Mouse (Mus musculus) CH12.LX (cell line): ENCODE measurements around the gene 4930539E08Rik. TPM values are rescaled to one million over a fixed set of nuclear protein-coding genes. Genes with fewer than 3 reads are reported as not detected.

Experiments used
- DNase-seq: peaks from one replicate; pipeline ENCODE4 v3.0.0-alpha.2; 2013; ENCODE audit errors: extremely low read depth
- H3K27ac ChIP-seq: 2 replicates; pipeline ENCODE4 v1.5.1; 2012; ENCODE audit warnings: low read depth, mild to moderate bottlenecking, control low read depth, moderate library complexity; ENCODE audit not compliant: insufficient read depth
- H3K27me3 ChIP-seq: replicated peaks from 2 replicates; pipeline ENCODE3; 2012; ENCODE audit warnings: inconsistent platforms
- H3K36me3 ChIP-seq, 2 experiments: replicated peaks in 1 of 2; 2 replicates each; pipeline versions ENCODE3 to v1.6.1; 2012; ENCODE audit warnings: inconsistent platforms in 1 of 2, low read length in 1 of 2, mild to moderate bottlenecking in 1 of 2, mixed read lengths in 1 of 2, moderate library complexity in 1 of 2; ENCODE audit not compliant: control insufficient read depth in 1 of 2, insufficient read depth in 1 of 2
- H3K4me1 ChIP-seq, 2 experiments: 2 replicates each; pipeline ENCODE4 v1.6.1; 2012; ENCODE audit warnings: inconsistent platforms in 1 of 2, moderate library complexity in 1 of 2; ENCODE audit not compliant: insufficient read depth in 2 of 2, control insufficient read depth in 1 of 2
- H3K4me2 ChIP-seq: 2 replicates; pipeline ENCODE4 v1.6.1; 2012; ENCODE audit warnings: low read depth, mild to moderate bottlenecking, control low read depth; ENCODE audit not compliant: poor library complexity, insufficient read depth, severe bottlenecking
- H3K4me3 ChIP-seq, 3 experiments: fragments of 150-350 bp in 1 of 3; sonication (generic) in 1 of 3; replicated peaks in 1 of 3; 2 replicates each; pipeline versions ENCODE3 to v1.5.1; 2011 to 2012; ENCODE audit warnings: low read depth in 2 of 3, low read length in 2 of 3, mild to moderate bottlenecking in 2 of 3, moderate library complexity in 2 of 3, control low read depth in 1 of 3, improper control_type of control experiment in 1 of 3, inconsistent platforms in 1 of 3, mixed read lengths in 1 of 3; ENCODE audit not compliant: poor library complexity in 1 of 3
- H3K79me2 ChIP-seq: replicated peaks from 2 replicates; pipeline ENCODE4 v1.6.1; 2012; ENCODE audit warnings: mild to moderate bottlenecking, moderate library complexity; ENCODE audit not compliant: control insufficient read depth, poor library complexity, insufficient read depth, severe bottlenecking; ENCODE audit errors: extremely low read depth
- H3K9ac ChIP-seq: 2 replicates; pipeline ENCODE4 v1.6.1; 2012; ENCODE audit warnings: low read depth, mild to moderate bottlenecking, control low read depth, moderate library complexity; ENCODE audit not compliant: insufficient read depth
- H3K9me3 ChIP-seq: replicated peaks from 2 replicates; pipeline ENCODE3; 2012; ENCODE audit warnings: low read length, inconsistent platforms, mixed read lengths
- CHD1 ChIP-seq: IDR thresholded peaks from 2 replicates; pipeline ENCODE4 v1.6.1; 2012; ENCODE audit warnings: low read depth, low read length, improper control_type of control experiment, inconsistent platforms
- ELF1 ChIP-seq: IDR thresholded peaks from 2 replicates; pipeline ENCODE4 v1.6.1; 2014; ENCODE audit warnings: low read depth, mild to moderate bottlenecking, inconsistent platforms, low read length, improper control_type of control experiment
- EP300 ChIP-seq: IDR thresholded peaks from 2 replicates; pipeline ENCODE4 v1.6.1; 2011; ENCODE audit warnings: low read length, improper control_type of control experiment
- GABPA ChIP-seq: IDR thresholded peaks from 2 replicates; pipeline ENCODE4 v1.6.1; 2012; ENCODE audit warnings: low read depth, low read length, improper control_type of control experiment, inconsistent platforms; ENCODE audit not compliant: insufficient replicate concordance
- IRF4 ChIP-seq: IDR thresholded peaks from 2 replicates; pipeline ENCODE4 v1.6.1; 2014; ENCODE audit warnings: low read depth, mild to moderate bottlenecking, inconsistent platforms, low read length, improper control_type of control experiment
- JUN ChIP-seq: IDR thresholded peaks from 2 replicates; pipeline ENCODE4 v1.6.1; 2011; ENCODE audit warnings: low read depth, mild to moderate bottlenecking, low read length, improper control_type of control experiment, moderate library complexity; ENCODE audit not compliant: insufficient read depth
- JUND ChIP-seq: conservative IDR thresholded peaks from 2 replicates; pipeline ENCODE4 v1.6.1; 2011; ENCODE audit warnings: low read depth, low read length, improper control_type of control experiment
- MAFK ChIP-seq: IDR thresholded peaks from 2 replicates; pipeline ENCODE4 v1.6.1; 2011; ENCODE audit warnings: low read length, improper control_type of control experiment; ENCODE audit not compliant: insufficient replicate concordance
- MAX ChIP-seq: IDR thresholded peaks from 2 replicates; pipeline ENCODE4 v1.6.1; 2011; ENCODE audit warnings: low read length, improper control_type of control experiment
- MAZ ChIP-seq: IDR thresholded peaks from 2 replicates; pipeline ENCODE4 v1.6.1; 2012; ENCODE audit warnings: low read depth, mild to moderate bottlenecking, inconsistent platforms, low read length, improper control_type of control experiment, moderate library complexity
- MXI1 ChIP-seq: IDR thresholded peaks from 2 replicates; pipeline ENCODE4 v1.6.1; 2011; ENCODE audit warnings: mild to moderate bottlenecking, low read depth, low read length, improper control_type of control experiment
- MYC ChIP-seq: IDR thresholded peaks from 2 replicates; pipeline ENCODE4 v1.6.1; 2011; ENCODE audit warnings: low read depth, mild to moderate bottlenecking, improper control_type of control experiment, low read length
- PAX5 ChIP-seq: IDR thresholded peaks from 2 replicates; pipeline ENCODE4 v1.6.1; 2012; ENCODE audit warnings: low read length, inconsistent platforms, mixed read lengths
- POLR2A ChIP-seq: IDR thresholded peaks from 2 replicates; pipeline ENCODE4 v1.6.1; 2011; ENCODE audit warnings: low read depth, mild to moderate bottlenecking, improper control_type of control experiment, low read length
- POLR2AphosphoS2 ChIP-seq: IDR thresholded peaks from 2 replicates; pipeline ENCODE4 v1.6.1; 2011; ENCODE audit warnings: low read depth, low read length, improper control_type of control experiment
- RCOR1 ChIP-seq: conservative IDR thresholded peaks from 2 replicates; pipeline ENCODE4 v1.6.1; 2012; ENCODE audit warnings: low read depth, mild to moderate bottlenecking, inconsistent platforms, low read length, improper control_type of control experiment
- SIN3A ChIP-seq: IDR thresholded peaks from 2 replicates; pipeline ENCODE4 v1.6.1; 2012; ENCODE audit warnings: low read length, improper control_type of control experiment, inconsistent platforms
- SMC3 ChIP-seq: IDR thresholded peaks from 2 replicates; pipeline ENCODE4 v1.6.1; 2011; ENCODE audit warnings: low read depth, low read length, improper control_type of control experiment
- USF2 ChIP-seq: conservative IDR thresholded peaks from 2 replicates; pipeline ENCODE4 v1.6.1; 2011; ENCODE audit warnings: low read depth, low read length, improper control_type of control experiment
- ZKSCAN1 ChIP-seq: IDR thresholded peaks from 2 replicates; pipeline ENCODE4 v1.6.1; 2012; ENCODE audit warnings: low read depth, inconsistent platforms, low read length, improper control_type of control experiment, borderline replicate concordance
- ZMIZ1 ChIP-seq: IDR thresholded peaks from 2 replicates; pipeline ENCODE4 v1.6.1; 2012; ENCODE audit warnings: low read depth, mild to moderate bottlenecking, inconsistent platforms, low read length, improper control_type of control experiment
- dilution Hi-C: fragments of 300-500 bp; cut with MboI; formaldehyde crosslinking; loops from 2 replicates; pipeline ENCODE4 v1.14.3; 2020; ENCODE audit warnings: low sequenced_read_pairs; ENCODE audit not compliant: extremely low pct_unique_long_range_greater_than_20kb, extremely low pct_ligation_motif_present
- in situ Hi-C: fragments of 300-500 bp; cut with MboI; formaldehyde crosslinking; loops from 3 replicates; pipeline ENCODE4 v1.14.3; 2019; ENCODE audit warnings: low sequenced_read_pairs, low pct_ligation_motif_present, low pct_unique_long_range_greater_than_20kb, mixed read lengths
- polyA plus RNA-seq: library from polyadenylated mRNA; unstranded; fragments of >175 nt; gene quantifications from 2 replicates; pipeline ENCODE4 v1.2.1, GENCODE M21; 2012; ENCODE audit warnings: low read depth; ENCODE audit not compliant: insufficient read length
- total RNA-seq, 2 experiments: library from RNA; depleted of rRNA; stranded (reverse); fragments of 300-350 nt in 1 of 2; fragments of >200 nt in 1 of 2; gene quantifications; 2 replicates each; pipeline ENCODE4 v1.2.3; 2012 to 2014

4930539E08Rik gene
- total and polyA plus RNA-seq, 3 experiments = 0.62 to 1.4 (median 1.4) TPM

DNA sequence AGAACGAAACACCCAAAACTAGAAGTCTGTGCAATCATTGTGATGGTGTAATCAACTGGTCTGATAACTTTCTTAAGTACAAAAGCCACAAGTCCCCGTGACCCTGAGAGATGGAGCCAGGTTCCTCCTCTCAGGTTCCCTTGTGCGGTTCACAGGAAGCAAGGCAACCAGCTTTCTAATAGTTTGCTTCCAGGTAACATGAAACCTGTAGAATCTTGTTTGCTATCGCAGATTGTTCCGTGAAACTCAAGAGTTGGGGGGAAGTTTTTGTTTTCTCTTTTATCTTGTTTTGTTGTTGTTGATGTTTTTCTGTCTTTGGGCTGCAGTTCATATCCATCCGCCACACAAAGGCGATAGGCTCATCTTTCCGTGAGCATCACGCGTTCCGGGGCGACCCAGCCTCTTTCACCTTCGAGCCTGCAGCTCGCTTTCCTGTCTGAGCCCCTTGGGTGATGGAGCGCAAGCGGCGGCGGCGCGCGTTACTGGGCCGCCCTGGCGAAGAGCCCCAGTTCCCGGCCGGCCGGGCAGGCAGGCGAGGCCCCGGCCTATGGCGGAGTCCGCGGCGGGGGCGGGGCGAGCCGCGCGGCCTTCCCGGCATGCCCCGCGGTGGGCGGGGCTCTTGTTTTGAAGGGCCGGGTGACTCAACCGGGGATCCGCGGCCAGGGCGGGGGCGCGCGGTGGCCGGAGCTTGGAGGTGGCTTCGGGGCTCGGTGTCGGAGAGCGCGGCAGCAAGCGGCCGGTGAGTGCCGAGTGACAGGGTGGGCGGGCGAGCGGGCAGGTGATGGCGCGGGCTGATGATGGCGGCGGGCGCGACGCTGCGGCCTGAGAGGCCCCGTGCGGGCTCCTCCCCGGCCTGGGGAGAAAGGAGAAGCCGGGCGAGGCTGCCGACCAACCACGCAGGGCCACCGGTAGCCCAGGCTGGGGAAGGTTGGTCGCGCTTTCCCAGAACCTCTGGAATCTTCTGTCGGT, 37.0 kb upstream of the 4930539E08Rik start, which contains the start of gene Kctd20 (continued):
- TF ChIP-seq ZKSCAN1 = no peak

DNA sequence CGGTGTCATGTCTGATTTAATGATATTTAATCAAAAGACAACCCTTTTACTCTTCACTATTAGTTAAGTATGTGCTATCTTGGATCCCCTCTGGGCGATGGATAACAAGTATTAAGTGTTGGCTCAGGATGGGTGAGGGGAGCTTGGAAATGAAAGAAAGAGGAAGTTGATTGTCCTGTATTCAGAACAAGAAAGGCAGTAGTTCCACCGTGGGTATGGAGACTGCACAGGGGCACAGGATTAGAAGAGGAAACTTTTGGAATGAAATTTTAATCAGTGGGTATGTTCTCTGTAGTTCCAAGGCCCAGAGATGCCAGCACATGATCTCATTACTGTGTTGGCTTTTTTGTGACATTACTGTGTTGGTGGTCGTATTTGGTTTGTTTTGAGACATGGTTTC, 35.6 kb upstream of the 4930539E08Rik start:
- dilution Hi-C loops = no loop called here
- H3K27me3 ChIP-seq = no peaks in the 10 kb centered on the region
- no peak for DNase-seq
- in situ Hi-C loops = no loop called here
- no peak overlapping the region for H3K27ac ChIP-seq
- H3K9me3 ChIP-seq = peaks cover 10% of the 10 kb centered on the region
- H3K4me1 ChIP-seq = peaks cover 15 to 33% of the 10 kb centered on the region in 2 experiments
- peaks cover 32% of the 10 kb centered on the region for H3K79me2 ChIP-seq
- peak overlapping the region; percentile 87; the same call in 1 of the 2 replicates for H3K4me2 ChIP-seq
- no peak overlapping the region for H3K4me3 ChIP-seq
- TF ChIP-seq IRF4 (peak; percentile 68), EP300 (peak; percentile 72), PAX5 (no peak)
- H3K9ac ChIP-seq = peak overlapping the region; percentile 95
- peaks cover 0 to 8% of the 10 kb centered on the region in 2 experiments for H3K36me3 ChIP-seq

DNA sequence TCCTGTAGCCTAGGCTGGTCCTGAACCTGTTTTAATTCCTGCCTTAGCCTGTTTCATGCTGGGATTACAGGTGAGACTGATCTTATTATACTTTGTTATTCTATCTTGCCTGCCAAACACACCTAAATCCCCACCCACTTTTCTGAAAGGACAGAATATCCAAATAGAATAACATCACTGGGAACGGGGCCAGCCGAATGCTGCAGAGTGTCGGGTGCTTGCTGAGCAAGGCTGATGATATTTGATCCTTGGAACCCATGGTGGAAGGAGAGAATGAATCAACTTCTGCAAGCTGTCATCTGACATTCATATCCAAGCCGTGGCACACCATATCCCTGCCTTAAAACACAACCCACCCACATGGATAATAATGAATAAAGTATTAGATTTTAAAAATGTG, 33.5 kb upstream of the 4930539E08Rik start:
- TF ChIP-seq POLR2A (no peak), MAFK (no peak), ZMIZ1 (no peak), ELF1 (no peak), SMC3 (no peak), JUND (no peak), JUN (no peak), GABPA (no peak), MXI1 (no peak), RCOR1 (no peak), MYC (no peak), POLR2AphosphoS2 (no peak), USF2 (no peak), CHD1 (no peak), EP300 (no peak), MAZ (no peak), SIN3A (no peak), MAX (no peak)
- TF ChIP-seq, all 38 proteins: peak for 0
- H3K4me1 ChIP-seq = peaks cover 7 to 20% of the 10 kb centered on the region in 2 experiments; a peak in 3 of 4 replicates
- no peaks in the 10 kb centered on the region for H3K36me3 ChIP-seq
- H3K27ac ChIP-seq = no peak overlapping the region
- H3K9me3 ChIP-seq = peaks cover 6% of the 10 kb centered on the region
- in situ Hi-C loops (no loop called here), dilution Hi-C loops (no loop called here)
- H3K4me2 ChIP-seq = no peak overlapping the region
- no peaks in the 10 kb centered on the region for H3K27me3 ChIP-seq
- DNase-seq = no peak
- no peak overlapping the region for H3K4me3 ChIP-seq
- no peak overlapping the region for H3K9ac ChIP-seq
- H3K79me2 ChIP-seq = peaks cover 11% of the 10 kb centered on the region
